Mouse (Mus musculus): ENCODE data around the gene Usp54.
A peak's percentile ranks its signal among the peaks of the same experiment; 100 is the strongest.
"Not testable (repeated sequence)": the region's sequence is repeated elsewhere in the genome, so short reads cannot be mapped to it uniquely, and the experiment has no call there.

The Usp54 gene

GRCm38 (mm10) chr14:20654690-20655421 is 14.0 kb upstream of the Usp54 start:
- DNase-seq (ENCODE audit: low spot score in 2 of 2), result no peak

- no peak for DNase-seq (ENCODE audit: low spot score in 2 of 2)
These were observed 10.9 kb upstream of the Usp54 start for GRCm38 (mm10) chr14:20651722-20652256.

GRCm38 (mm10) chr14:20651000-20651399 is 10.1 kb upstream of the Usp54 start:
- no peak for DNase-seq (ENCODE audit: low spot score in 2 of 2)

- no peak for DNase-seq (ENCODE audit: low spot score in 2 of 2)
These were observed 5.5 kb upstream of the Usp54 start for GRCm38 (mm10) chr14:20646381-20646780.

- no peak for DNase-seq (ENCODE audit: low spot score in 2 of 2)
These were observed 4.7 kb upstream of the Usp54 start for GRCm38 (mm10) chr14:20645547-20645946.

GRCm38 (mm10) chr14:20641438-20641875 is 594 bp upstream of the Usp54 start:
- no peak for DNase-seq (ENCODE audit: low spot score in 2 of 2)

GRCm38 (mm10) chr14:20639918-20640619 is 794 bp downstream of the Usp54 start:
- peak; percentile 22 to 55 for DNase-seq (ENCODE audit: low spot score in 2 of 2)

- DNase-seq (ENCODE audit: low spot score in 2 of 2), result no peak
These were observed 2.2 kb downstream of the Usp54 start for GRCm38 (mm10) chr14:20638702-20639101.

- DNase-seq (ENCODE audit: low spot score in 2 of 2), result no peak
These were observed 2.9 kb downstream of the Usp54 start for GRCm38 (mm10) chr14:20637818-20638574.

- DNase-seq (ENCODE audit: low spot score in 2 of 2), result not testable (repeated sequence)
These were observed 3.9 kb downstream of the Usp54 start for GRCm38 (mm10) chr14:20636968-20637367.

GRCm38 (mm10) chr14:20635546-20635945 is 5.3 kb downstream of the Usp54 start:
- DNase-seq (ENCODE audit: low spot score in 2 of 2), result no peak

GRCm38 (mm10) chr14:20631253-20631652 is 9.6 kb downstream of the Usp54 start:
- DNase-seq (ENCODE audit: low spot score in 2 of 2), result no peak

- no peak for DNase-seq (ENCODE audit: low spot score in 2 of 2)
These were observed 13.9 kb downstream of the Usp54 start for GRCm38 (mm10) chr14:20626971-20627370.

- DNase-seq (ENCODE audit: low spot score in 2 of 2), result no peak
These were observed 14.4 kb downstream of the Usp54 start for GRCm38 (mm10) chr14:20626447-20626846.

GRCm38 (mm10) chr14:20622907-20623306 is 18.0 kb downstream of the Usp54 start:
- DNase-seq (ENCODE audit: low spot score in 2 of 2), result no peak

GRCm38 (mm10) chr14:20622412-20622811 is 18.5 kb downstream of the Usp54 start:
- DNase-seq (ENCODE audit: low spot score in 2 of 2), result no peak

GRCm38 (mm10) chr14:20621903-20622302 is 19.0 kb downstream of the Usp54 start:
- no peak for DNase-seq (ENCODE audit: low spot score in 2 of 2)

GRCm38 (mm10) chr14:20619131-20619530 is 21.7 kb downstream of the Usp54 start:
- no peak for DNase-seq (ENCODE audit: low spot score in 2 of 2)

- no peak for DNase-seq (ENCODE audit: low spot score in 2 of 2)
These were observed 22.7 kb downstream of the Usp54 start for GRCm38 (mm10) chr14:20618211-20618610.

GRCm38 (mm10) chr14:20616421-20616820 is 24.4 kb downstream of the Usp54 start:
- no peak for DNase-seq (ENCODE audit: low spot score in 2 of 2)

GRCm38 (mm10) chr14:20615075-20615474 is 25.8 kb downstream of the Usp54 start:
- DNase-seq (ENCODE audit: low spot score in 2 of 2), result no peak

- DNase-seq (ENCODE audit: low spot score in 2 of 2), result no peak
These were observed 28.0 kb downstream of the Usp54 start for GRCm38 (mm10) chr14:20612820-20613219.

Data from natural killer cell, adult 2 months (primary cell).